Mouse (Mus musculus) CH12.LX (cell line): ENCODE results near the gene Ldlr. TPM values are rescaled to one million over a fixed set of nuclear protein-coding genes. Genes with fewer than 3 reads are reported as not detected.
"Not testable (repeated sequence)": the region's sequence is repeated elsewhere in the genome, so short reads cannot be mapped to it uniquely, and the experiment has no call there.

Source experiments
- DNase-seq: peaks from one replicate; pipeline ENCODE4 v3.0.0-alpha.2; 2013; ENCODE audit errors: extremely low read depth
- H3K27ac ChIP-seq: 2 replicates; pipeline ENCODE4 v1.5.1; 2012; ENCODE audit warnings: low read depth, mild to moderate bottlenecking, control low read depth, moderate library complexity; ENCODE audit not compliant: insufficient read depth
- H3K27me3 ChIP-seq: replicated peaks from 2 replicates; pipeline ENCODE3; 2012; ENCODE audit warnings: inconsistent platforms
- H3K36me3 ChIP-seq, 2 experiments: replicated peaks in 1 of 2; 2 replicates each; pipeline versions ENCODE3 to v1.6.1; 2012; ENCODE audit warnings: inconsistent platforms in 1 of 2, low read length in 1 of 2, mild to moderate bottlenecking in 1 of 2, mixed read lengths in 1 of 2, moderate library complexity in 1 of 2; ENCODE audit not compliant: control insufficient read depth in 1 of 2, insufficient read depth in 1 of 2
- H3K4me1 ChIP-seq, 2 experiments: 2 replicates each; pipeline ENCODE4 v1.6.1; 2012; ENCODE audit warnings: inconsistent platforms in 1 of 2, moderate library complexity in 1 of 2; ENCODE audit not compliant: insufficient read depth in 2 of 2, control insufficient read depth in 1 of 2
- H3K4me2 ChIP-seq: 2 replicates; pipeline ENCODE4 v1.6.1; 2012; ENCODE audit warnings: low read depth, mild to moderate bottlenecking, control low read depth; ENCODE audit not compliant: poor library complexity, insufficient read depth, severe bottlenecking
- H3K4me3 ChIP-seq, 3 experiments: fragments of 150-350 bp in 1 of 3; sonication (generic) in 1 of 3; replicated peaks in 1 of 3; 2 replicates each; pipeline versions ENCODE3 to v1.5.1; 2011 to 2012; ENCODE audit warnings: low read depth in 2 of 3, low read length in 2 of 3, mild to moderate bottlenecking in 2 of 3, moderate library complexity in 2 of 3, control low read depth in 1 of 3, improper control_type of control experiment in 1 of 3, inconsistent platforms in 1 of 3, mixed read lengths in 1 of 3; ENCODE audit not compliant: poor library complexity in 1 of 3
- H3K79me2 ChIP-seq: replicated peaks from 2 replicates; pipeline ENCODE4 v1.6.1; 2012; ENCODE audit warnings: mild to moderate bottlenecking, moderate library complexity; ENCODE audit not compliant: control insufficient read depth, poor library complexity, insufficient read depth, severe bottlenecking; ENCODE audit errors: extremely low read depth
- H3K9ac ChIP-seq: 2 replicates; pipeline ENCODE4 v1.6.1; 2012; ENCODE audit warnings: low read depth, mild to moderate bottlenecking, control low read depth, moderate library complexity; ENCODE audit not compliant: insufficient read depth
- H3K9me3 ChIP-seq: replicated peaks from 2 replicates; pipeline ENCODE3; 2012; ENCODE audit warnings: low read length, inconsistent platforms, mixed read lengths
- CTCF ChIP-seq, 2 experiments: IDR thresholded peaks in 1 of 2; conservative IDR thresholded peaks in 1 of 2; 2 replicates each; pipeline ENCODE4 v1.5.1; 2011 to 2012; ENCODE audit warnings: low read depth in 2 of 2, low read length in 2 of 2, improper control_type of control experiment in 1 of 2, inconsistent platforms in 1 of 2, mild to moderate bottlenecking in 1 of 2, moderate library complexity in 1 of 2
- ELF1 ChIP-seq: IDR thresholded peaks from 2 replicates; pipeline ENCODE4 v1.6.1; 2014; ENCODE audit warnings: low read depth, mild to moderate bottlenecking, inconsistent platforms, low read length, improper control_type of control experiment
- ETS1 ChIP-seq: conservative IDR thresholded peaks from 2 replicates; pipeline ENCODE4 v1.6.1; 2012; ENCODE audit warnings: low read depth, mild to moderate bottlenecking, inconsistent platforms, low read length, improper control_type of control experiment, moderate library complexity
- IRF4 ChIP-seq: IDR thresholded peaks from 2 replicates; pipeline ENCODE4 v1.6.1; 2014; ENCODE audit warnings: low read depth, mild to moderate bottlenecking, inconsistent platforms, low read length, improper control_type of control experiment
- MAX ChIP-seq: IDR thresholded peaks from 2 replicates; pipeline ENCODE4 v1.6.1; 2011; ENCODE audit warnings: low read length, improper control_type of control experiment
- MAZ ChIP-seq: IDR thresholded peaks from 2 replicates; pipeline ENCODE4 v1.6.1; 2012; ENCODE audit warnings: low read depth, mild to moderate bottlenecking, inconsistent platforms, low read length, improper control_type of control experiment, moderate library complexity
- PAX5 ChIP-seq: IDR thresholded peaks from 2 replicates; pipeline ENCODE4 v1.6.1; 2012; ENCODE audit warnings: low read length, inconsistent platforms, mixed read lengths
- POLR2AphosphoS2 ChIP-seq: IDR thresholded peaks from 2 replicates; pipeline ENCODE4 v1.6.1; 2011; ENCODE audit warnings: low read depth, low read length, improper control_type of control experiment
- RAD21 ChIP-seq: IDR thresholded peaks from 2 replicates; pipeline ENCODE4 v1.6.1; 2011; ENCODE audit warnings: low read depth, mild to moderate bottlenecking, low read length, improper control_type of control experiment, moderate library complexity
- RCOR1 ChIP-seq: conservative IDR thresholded peaks from 2 replicates; pipeline ENCODE4 v1.6.1; 2012; ENCODE audit warnings: low read depth, mild to moderate bottlenecking, inconsistent platforms, low read length, improper control_type of control experiment
- SIN3A ChIP-seq: IDR thresholded peaks from 2 replicates; pipeline ENCODE4 v1.6.1; 2012; ENCODE audit warnings: low read length, improper control_type of control experiment, inconsistent platforms
- SMC3 ChIP-seq: IDR thresholded peaks from 2 replicates; pipeline ENCODE4 v1.6.1; 2011; ENCODE audit warnings: low read depth, low read length, improper control_type of control experiment
- TCF12 ChIP-seq: IDR thresholded peaks from 2 replicates; pipeline ENCODE4 v1.6.1; 2014; ENCODE audit warnings: low read depth, mild to moderate bottlenecking, inconsistent platforms, low read length, improper control_type of control experiment
- UBTF ChIP-seq: IDR thresholded peaks from 2 replicates; pipeline ENCODE4 v1.6.1; 2012; ENCODE audit warnings: low read depth, mild to moderate bottlenecking, inconsistent platforms, low read length, improper control_type of control experiment, moderate library complexity
- USF1 ChIP-seq: IDR thresholded peaks from 2 replicates; pipeline ENCODE4 v1.6.1; 2014; ENCODE audit warnings: low read depth, mild to moderate bottlenecking, inconsistent platforms, low read length, improper control_type of control experiment
- USF2 ChIP-seq: conservative IDR thresholded peaks from 2 replicates; pipeline ENCODE4 v1.6.1; 2011; ENCODE audit warnings: low read depth, low read length, improper control_type of control experiment
- ZC3H11A ChIP-seq: IDR thresholded peaks from 2 replicates; pipeline ENCODE4 v1.6.1; 2012; ENCODE audit warnings: low read depth, mild to moderate bottlenecking, inconsistent platforms, low read length, improper control_type of control experiment
- ZKSCAN1 ChIP-seq: IDR thresholded peaks from 2 replicates; pipeline ENCODE4 v1.6.1; 2012; ENCODE audit warnings: low read depth, inconsistent platforms, low read length, improper control_type of control experiment, borderline replicate concordance
- ZMIZ1 ChIP-seq: IDR thresholded peaks from 2 replicates; pipeline ENCODE4 v1.6.1; 2012; ENCODE audit warnings: low read depth, mild to moderate bottlenecking, inconsistent platforms, low read length, improper control_type of control experiment
- ZNF384 ChIP-seq: IDR thresholded peaks from 2 replicates; pipeline ENCODE4 v1.6.1; 2012; ENCODE audit warnings: low read depth, low read length, improper control_type of control experiment, inconsistent platforms
- dilution Hi-C: fragments of 300-500 bp; cut with MboI; formaldehyde crosslinking; loops from 2 replicates; pipeline ENCODE4 v1.14.3; 2020; ENCODE audit warnings: low sequenced_read_pairs; ENCODE audit not compliant: extremely low pct_unique_long_range_greater_than_20kb, extremely low pct_ligation_motif_present
- in situ Hi-C: fragments of 300-500 bp; cut with MboI; formaldehyde crosslinking; loops from 3 replicates; pipeline ENCODE4 v1.14.3; 2019; ENCODE audit warnings: low sequenced_read_pairs, low pct_ligation_motif_present, low pct_unique_long_range_greater_than_20kb, mixed read lengths
- polyA plus RNA-seq: library from polyadenylated mRNA; unstranded; fragments of >175 nt; gene quantifications from 2 replicates; pipeline ENCODE4 v1.2.1, GENCODE M21; 2012; ENCODE audit warnings: low read depth; ENCODE audit not compliant: insufficient read length
- total RNA-seq, 2 experiments: library from RNA; depleted of rRNA; stranded (reverse); fragments of 300-350 nt in 1 of 2; fragments of >200 nt in 1 of 2; gene quantifications; 2 replicates each; pipeline ENCODE4 v1.2.3; 2012 to 2014

Gene Ldlr
- total and polyA plus RNA-seq, 3 experiments = 24.0 to 34.7 (median 24.9) TPM

- Histone ChIP-seq H3K27me3 (no peaks in the 10 kb centered on the region), H3K4me1 (peaks cover 2 to 8% of the 10 kb centered on the region in 2 experiments; a peak in 2 of 4 replicates), H3K79me2 (no peaks in the 10 kb centered on the region), H3K36me3 (peaks cover 64 to 94% of the 10 kb centered on the region in 2 experiments), H3K9ac (no peak overlapping the region), H3K4me3 (no peak overlapping the region), H3K4me2 (no peak overlapping the region), H3K9me3 (no peaks in the 10 kb centered on the region), H3K27ac (no peak overlapping the region)
- no peak for DNase-seq
- TF ChIP-seq USF2 (no peak), ZC3H11A (no peak), USF1 (no peak)
- dilution Hi-C loops = no loop called here
- in situ Hi-C loops = no loop called here
These were observed 26.2 kb upstream of the Ldlr start for GRCm38 (mm10) chr9:21697121-21697520.

GRCm38 (mm10) chr9:21699280-21699679, 24.0 kb upstream of the Ldlr start:
- peaks cover 65 to 92% of the 10 kb centered on the region in 2 experiments for H3K36me3 ChIP-seq
- H3K9me3 ChIP-seq, DNase-seq, H3K79me2 ChIP-seq, H3K9ac ChIP-seq, dilution Hi-C loops, H3K27ac ChIP-seq, H3K4me3 ChIP-seq, H3K4me2 ChIP-seq, H3K27me3 ChIP-seq, H3K4me1 ChIP-seq, in situ Hi-C loops: not testable (repeated sequence)
- TF ChIP-seq SMC3 (peak; percentile 44), ZNF384 (peak; percentile 38), RAD21 (peak; percentile 30), CTCF (conservative IDR thresholded peaks at IDR 0.05 in 1 of 2, IDR thresholded peaks at IDR 0.05 in 1 of 2; ENCODE audit: low read depth in 2 of 2, low read length in 2 of 2) (peak in 1 of 2 experiments; percentile 42; a peak in 2 of 4 replicates)

- no peaks in the 10 kb centered on the region for H3K79me2 ChIP-seq
- H3K4me1 ChIP-seq = peaks cover 2 to 8% of the 10 kb centered on the region in 2 experiments; a peak in 2 of 4 replicates
- TF ChIP-seq PAX5 (no peak), TCF12 (no peak), MAZ (no peak), ZMIZ1 (no peak), RCOR1 (no peak), MAX (no peak), UBTF (no peak), POLR2AphosphoS2 (no peak), SIN3A (no peak), ELF1 (no peak), RAD21 (no peak), ZKSCAN1 (no peak), SMC3 (no peak), ETS1 (no peak), IRF4 (no peak)
- H3K9ac ChIP-seq = no peak overlapping the region
- no peak overlapping the region for H3K4me3 ChIP-seq
- no peaks in the 10 kb centered on the region for H3K27me3 ChIP-seq
- H3K27ac ChIP-seq = no peak overlapping the region
- H3K4me2 ChIP-seq = no peak overlapping the region
- no peaks in the 10 kb centered on the region for H3K9me3 ChIP-seq
- dilution Hi-C loops (no loop called here), in situ Hi-C loops (no loop called here)
- no peak for DNase-seq
- peaks cover 61 to 92% of the 10 kb centered on the region in 2 experiments for H3K36me3 ChIP-seq
These were observed 22.2 kb upstream of the Ldlr start for GRCm38 (mm10) chr9:21701091-21701490.
